Mouse (Mus musculus) liver, embryonic 14.5 days (tissue): ENCODE measurements around the gene Lrtm1.

Source experiments
- CTCF ChIP-seq: IDR thresholded peaks from 2 replicates; pipeline ENCODE4 v1.5.1; 2016; ENCODE audit warnings: antibody characterized with exemption, low read depth, control low read depth
- EP300 ChIP-seq: IDR thresholded peaks from 2 replicates; pipeline ENCODE4 v1.6.1; 2016; ENCODE audit warnings: antibody characterized with exemption, low read depth

DNA sequence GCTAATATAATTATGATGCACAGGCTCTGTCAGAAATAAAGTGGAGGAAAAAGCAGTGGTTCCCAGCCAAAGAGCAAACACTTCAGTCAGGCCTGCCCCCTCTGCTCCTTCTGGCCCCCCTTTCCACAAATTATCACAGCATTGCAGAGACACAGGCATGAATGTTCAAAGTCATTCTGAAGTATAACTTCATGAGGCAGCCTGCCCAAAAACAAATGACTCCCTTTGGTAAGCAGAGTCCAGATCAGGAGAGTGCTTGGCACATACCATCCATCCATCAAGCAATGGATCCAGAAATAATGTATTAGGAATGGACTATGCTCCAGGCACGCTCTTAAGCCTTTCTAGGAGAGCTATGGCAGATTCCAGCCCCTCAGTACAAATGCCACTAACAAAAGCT, 24.3 kb downstream of the Lrtm1 start:
- TF ChIP-seq CTCF (no peak), EP300 (no peak)
